Mouse (Mus musculus): Measurements from ENCODE around the gene Srp9.

- TF ChIP-seq ZC3H11A (IDR thresholded peaks at IDR 0.05; ENCODE audit: borderline replicate concordance, low read depth, low read length), result no peak
- no peak for TF ChIP-seq ZNF384 (IDR thresholded peaks at IDR 0.05; ENCODE audit: low read depth, low read length)
- TF ChIP-seq HCFC1 (IDR thresholded peaks at IDR 0.05; ENCODE audit: borderline replicate concordance, insufficient read depth, low read length), result no peak
- no peak for TF ChIP-seq MAFK (IDR thresholded peaks at IDR 0.05; ENCODE audit: insufficient read depth, low read depth, low read length)
- no peak for TF ChIP-seq CHD2 (IDR thresholded peaks at IDR 0.05; ENCODE audit: low read depth, low read length)
These were observed 39.8 kb downstream of the Srp9 start, which contains the start of gene Vmn1r1 for GRCm38 (mm10) chr1:182164386-182164785.
